Mouse (Mus musculus): ENCODE data around the gene Nutf2. TPM values are rescaled to one million over a fixed set of nuclear protein-coding genes. Genes with fewer than 3 reads are reported as not detected.

Gene Nutf2
- polyA plus RNA-seq (2012; ENCODE audit: insufficient read depth, low replicate concordance) = 5.8 and 51.6 TPM in 2 replicates

DNA sequence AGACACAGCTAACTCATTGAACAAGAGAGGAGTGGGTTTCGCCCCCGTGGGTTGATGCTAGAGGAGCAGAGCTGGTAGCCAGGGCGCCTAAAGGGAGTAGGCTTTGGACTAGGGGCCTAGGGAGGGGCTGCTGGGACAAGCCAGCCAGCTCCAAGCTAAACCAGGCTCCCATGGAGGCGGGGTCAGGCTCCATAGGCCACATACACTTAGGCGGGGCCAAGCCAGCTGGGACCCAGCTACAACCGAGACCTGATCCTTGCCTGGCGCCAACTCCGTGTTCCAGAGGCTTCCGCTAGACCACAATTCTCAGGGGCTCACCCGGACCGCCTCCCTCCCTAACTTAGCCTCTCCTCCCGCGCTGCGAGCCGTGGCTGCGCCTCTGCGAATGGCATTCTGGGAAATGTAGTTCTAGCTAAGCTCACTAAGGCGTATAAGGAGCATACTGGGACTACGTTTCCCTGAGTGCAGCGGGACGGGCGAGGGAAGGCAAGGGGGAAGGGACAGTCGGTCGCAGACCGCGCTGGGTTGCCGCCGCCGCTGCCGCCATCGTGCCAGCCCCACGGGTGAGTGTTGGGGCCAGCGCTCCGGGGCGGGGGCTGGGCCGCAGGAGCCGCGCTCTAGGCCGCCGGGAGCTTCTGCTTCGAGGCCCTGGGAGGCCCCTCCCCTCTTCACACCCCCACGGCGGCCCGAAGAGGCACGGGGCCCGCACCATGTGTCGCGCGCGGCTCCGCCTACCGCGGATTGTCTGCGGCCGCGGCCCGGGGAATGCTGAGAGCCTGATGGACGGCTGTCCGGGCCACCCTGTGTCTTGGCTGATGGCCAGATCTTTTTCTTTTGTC is at the start of gene Nutf2:
Nutf2 (plus strand) TSS at position 438 of the 839 bp plus-strand sequence.
- Histone ChIP-seq H3K4me1 (peaks cover 87% of the 10 kb centered on the region), H3K4me3 (replicated peaks) (peak within 1 kb of the TSS; percentile 98), H3K27me3 (replicated peaks) (no peaks in the 10 kb centered on the region), H3K36me3 (replicated peaks; ENCODE audit: low read length) (peaks cover 32% of the 10 kb centered on the region), H3K9me3 (no peaks in the 10 kb centered on the region)
- TF ChIP-seq FLI1 (IDR thresholded peaks at IDR 0.05; ENCODE audit: low read length) (no peak; the same call in 1 of the 2 replicates), GATA1 (IDR thresholded peaks at IDR 0.05; ENCODE audit: borderline replicate concordance, low read length) (no peak)

DNA sequence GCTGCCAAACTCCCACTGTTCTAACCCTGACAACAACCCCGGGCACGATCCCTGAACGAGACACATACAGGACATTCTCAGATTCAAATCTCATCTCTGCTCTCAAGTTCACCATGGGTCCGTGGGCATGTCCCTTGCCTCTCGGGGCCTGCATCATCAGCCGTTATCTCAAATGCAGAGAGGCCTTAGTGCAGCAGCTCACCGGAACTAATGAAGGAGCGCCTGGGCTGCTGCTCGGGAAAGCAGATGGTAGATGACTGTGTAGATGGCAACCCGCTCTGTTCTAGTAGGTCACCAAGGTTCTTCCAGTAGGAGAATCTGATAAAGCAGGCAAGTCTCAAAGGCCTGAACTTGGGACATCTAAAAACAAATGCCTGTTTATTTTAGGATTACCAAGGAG is 49.3 kb upstream of the Nutf2 start:
- Histone ChIP-seq H3K4me1 (peaks cover 89% of the 10 kb centered on the region), H3K27me3 (replicated peaks) (no peaks in the 10 kb centered on the region), H3K9me3 (no peaks in the 10 kb centered on the region), H3K36me3 (replicated peaks; ENCODE audit: low read length) (peaks cover 83% of the 10 kb centered on the region), H3K4me3 (replicated peaks) (peak overlapping the region; percentile 64)
- TF ChIP-seq GATA1 (IDR thresholded peaks at IDR 0.05; ENCODE audit: borderline replicate concordance, low read length) (no peak), FLI1 (IDR thresholded peaks at IDR 0.05; ENCODE audit: low read length) (no peak)

DNA sequence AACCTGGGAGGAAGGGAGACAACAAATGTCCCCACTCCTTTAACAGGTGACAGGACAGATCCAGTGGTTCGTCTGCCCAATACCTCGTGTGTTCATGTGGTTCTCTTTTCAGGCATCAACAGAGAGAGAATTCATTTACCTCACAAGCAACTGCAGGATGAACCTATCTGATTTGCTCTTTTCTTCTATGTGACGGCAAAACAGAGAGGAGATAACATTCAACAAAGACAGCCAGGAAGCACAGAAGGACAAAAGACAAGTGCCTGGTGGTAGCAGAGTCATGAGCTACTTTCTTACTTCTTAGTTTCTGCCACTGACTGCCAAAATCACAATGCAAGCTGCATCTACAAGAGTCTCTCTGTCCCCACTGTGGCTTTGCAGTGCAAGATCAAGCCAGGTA is 48.8 kb upstream of the Nutf2 start:
- H3K4me3 ChIP-seq (replicated peaks) = peak overlapping the region; percentile 31
- H3K36me3 ChIP-seq (replicated peaks; ENCODE audit: low read length) = peaks cover 81% of the 10 kb centered on the region
- H3K9me3 ChIP-seq = no peaks in the 10 kb centered on the region
- peaks cover 88% of the 10 kb centered on the region for H3K4me1 ChIP-seq
- TF ChIP-seq FLI1 (IDR thresholded peaks at IDR 0.05; ENCODE audit: low read length) = no peak
- no peak for TF ChIP-seq GATA1 (IDR thresholded peaks at IDR 0.05; ENCODE audit: borderline replicate concordance, low read length)
- no peaks in the 10 kb centered on the region for H3K27me3 ChIP-seq (replicated peaks)

DNA sequence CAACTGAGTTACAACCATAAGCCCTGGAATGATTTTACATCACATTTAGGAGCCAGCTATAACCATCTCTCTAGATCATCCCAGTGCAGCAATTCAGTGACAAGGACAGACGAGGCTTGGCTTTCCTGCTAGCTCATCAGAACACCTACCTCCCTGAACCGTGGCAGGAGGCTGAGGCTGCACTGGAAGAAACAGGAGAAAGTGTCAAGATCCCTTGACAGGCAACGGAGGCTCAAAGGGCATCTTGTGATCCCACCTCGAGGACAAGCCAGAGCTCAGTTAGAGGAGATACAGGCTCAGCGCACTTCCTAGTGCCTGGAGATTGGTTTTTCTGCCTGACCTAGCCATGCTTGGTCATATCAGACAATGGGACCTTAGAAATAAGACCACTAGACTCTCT is 47.9 kb upstream of the Nutf2 start:
- Histone ChIP-seq H3K36me3 (replicated peaks; ENCODE audit: low read length) (peaks cover 80% of the 10 kb centered on the region), H3K4me3 (replicated peaks) (no peak overlapping the region), H3K27me3 (replicated peaks) (no peaks in the 10 kb centered on the region), H3K9me3 (no peaks in the 10 kb centered on the region), H3K4me1 (peaks cover 87% of the 10 kb centered on the region)
- TF ChIP-seq FLI1 (IDR thresholded peaks at IDR 0.05; ENCODE audit: low read length) = no peak
- no peak for TF ChIP-seq GATA1 (IDR thresholded peaks at IDR 0.05; ENCODE audit: borderline replicate concordance, low read length)

DNA sequence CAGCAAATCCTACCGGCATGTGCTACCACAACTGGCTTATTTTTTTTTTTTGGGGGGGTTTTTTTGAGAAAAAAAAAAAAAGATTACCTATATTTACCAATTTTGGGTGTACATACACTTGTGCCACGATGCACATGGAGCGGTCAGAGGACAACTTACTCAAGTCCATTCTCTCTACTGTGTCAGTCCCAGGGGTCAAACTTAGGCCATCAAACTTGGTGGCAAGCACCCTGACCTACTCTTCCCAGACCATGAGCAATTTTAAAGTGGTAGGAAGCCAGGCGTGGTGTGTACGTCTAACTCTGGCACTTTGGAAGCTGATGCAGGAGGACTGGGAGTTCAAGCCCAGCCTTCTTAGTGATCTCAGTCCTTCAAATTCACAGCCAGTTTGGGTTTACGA is 47.1 kb upstream of the Nutf2 start:
- TF ChIP-seq FLI1 (IDR thresholded peaks at IDR 0.05; ENCODE audit: low read length) (no peak), GATA1 (IDR thresholded peaks at IDR 0.05; ENCODE audit: borderline replicate concordance, low read length) (no peak)
- peaks cover 80% of the 10 kb centered on the region for H3K36me3 ChIP-seq (replicated peaks; ENCODE audit: low read length)
- no peak overlapping the region for H3K4me3 ChIP-seq (replicated peaks)
- H3K27me3 ChIP-seq (replicated peaks) = no peaks in the 10 kb centered on the region
- H3K9me3 ChIP-seq = no peaks in the 10 kb centered on the region
- H3K4me1 ChIP-seq = peaks cover 87% of the 10 kb centered on the region

DNA sequence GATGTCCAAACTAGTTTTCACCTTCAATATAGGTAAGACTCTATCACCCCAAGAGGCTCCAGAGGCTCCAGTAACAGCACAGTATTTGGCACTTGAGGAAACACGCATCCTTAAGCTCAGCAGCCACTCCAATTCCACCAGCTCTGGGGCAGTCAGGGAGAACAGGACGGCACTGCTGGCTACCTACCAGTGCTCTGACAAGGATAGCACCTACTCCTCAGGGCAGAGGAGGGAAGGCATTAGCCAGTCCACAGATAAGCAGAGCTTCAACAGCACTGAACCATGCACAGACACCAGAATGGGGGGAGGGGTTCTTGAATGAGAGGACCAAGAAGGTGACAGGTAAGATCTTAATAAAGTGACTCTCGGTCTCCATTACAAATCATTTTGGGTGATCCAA is 40.7 kb upstream of the Nutf2 start:
- Histone ChIP-seq H3K4me1 (peaks cover 87% of the 10 kb centered on the region), H3K27me3 (replicated peaks) (no peaks in the 10 kb centered on the region), H3K9me3 (no peaks in the 10 kb centered on the region), H3K4me3 (replicated peaks) (peak overlapping the region; percentile 40), H3K36me3 (replicated peaks; ENCODE audit: low read length) (peaks cover 83% of the 10 kb centered on the region)
- no peak for TF ChIP-seq FLI1 (IDR thresholded peaks at IDR 0.05; ENCODE audit: low read length)

DNA sequence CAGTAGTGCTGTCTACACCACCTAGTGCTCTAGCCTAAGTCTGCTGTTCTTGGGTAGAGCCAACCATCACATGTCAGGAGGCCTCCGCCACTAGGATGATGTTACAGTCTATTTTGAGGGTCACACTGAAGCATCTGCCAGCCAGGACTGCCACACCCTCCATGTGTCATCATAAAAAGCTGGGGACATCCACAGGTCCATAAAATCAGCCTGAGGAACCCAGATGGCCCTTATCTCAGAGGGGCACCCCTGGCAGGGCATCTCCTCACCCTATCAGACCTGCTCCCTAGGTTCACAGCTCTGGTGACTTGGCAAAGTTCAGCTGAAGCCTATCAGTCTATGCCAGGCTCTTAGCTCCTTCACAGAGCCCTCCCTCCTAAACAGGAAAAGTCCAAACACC is 39.5 kb upstream of the Nutf2 start:
- Histone ChIP-seq H3K4me1 (peaks cover 90% of the 10 kb centered on the region), H3K36me3 (replicated peaks; ENCODE audit: low read length) (peaks cover 85% of the 10 kb centered on the region), H3K9me3 (no peaks in the 10 kb centered on the region), H3K27me3 (replicated peaks) (no peaks in the 10 kb centered on the region), H3K4me3 (replicated peaks) (peak overlapping the region; percentile 83)
- TF ChIP-seq FLI1 (IDR thresholded peaks at IDR 0.05; ENCODE audit: low read length) = no peak

DNA sequence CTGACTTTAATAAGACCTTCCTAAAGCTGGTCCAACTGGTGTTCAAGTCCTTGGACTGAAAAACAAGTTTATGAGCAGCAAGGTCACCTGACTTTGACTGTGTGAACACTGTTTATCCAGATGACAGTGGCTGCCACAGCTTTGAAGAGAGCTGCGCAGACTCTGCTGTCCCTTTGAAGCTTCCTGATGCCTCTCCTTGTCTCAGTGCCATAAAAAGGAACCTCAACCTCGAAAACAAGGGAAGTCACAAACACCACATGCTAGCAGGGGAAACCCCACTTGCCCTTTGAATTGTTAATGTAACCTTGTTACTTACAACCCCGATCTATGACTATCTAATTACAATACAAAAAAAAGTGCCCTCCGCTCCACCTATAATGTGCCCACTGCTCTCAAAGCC is 34.9 kb upstream of the Nutf2 start:
- no peaks in the 10 kb centered on the region for H3K27me3 ChIP-seq (replicated peaks)
- no peaks in the 10 kb centered on the region for H3K9me3 ChIP-seq
- TF ChIP-seq GATA1 (IDR thresholded peaks at IDR 0.05; ENCODE audit: borderline replicate concordance, low read length) = no peak
- TF ChIP-seq FLI1 (IDR thresholded peaks at IDR 0.05; ENCODE audit: low read length) = no peak
- H3K36me3 ChIP-seq (replicated peaks; ENCODE audit: low read length) = peaks cover 48% of the 10 kb centered on the region
- H3K4me1 ChIP-seq = peaks cover 65% of the 10 kb centered on the region
- H3K4me3 ChIP-seq (replicated peaks) = peak overlapping the region; percentile 96

DNA sequence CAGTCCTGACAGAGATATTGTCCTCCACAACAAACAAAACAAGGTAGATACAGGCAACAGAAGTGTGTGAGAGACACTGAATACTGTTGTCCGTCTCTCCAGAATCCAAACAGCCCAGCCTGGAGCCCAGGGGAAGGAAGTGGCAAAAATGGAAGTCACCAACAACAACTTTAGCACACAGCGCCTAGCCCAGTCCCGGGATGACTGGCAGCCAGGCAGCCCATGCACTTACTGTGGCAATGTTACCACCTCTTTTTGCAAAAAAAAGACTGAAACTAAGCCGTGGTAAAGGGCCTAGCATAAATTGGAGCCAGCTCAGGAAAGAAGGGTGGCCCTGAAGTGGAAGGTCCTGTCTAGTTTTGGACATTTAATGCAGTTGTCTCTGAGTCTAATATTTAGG is 34.0 kb upstream of the Nutf2 start:
- peaks cover 40% of the 10 kb centered on the region for H3K36me3 ChIP-seq (replicated peaks; ENCODE audit: low read length)
- no peaks in the 10 kb centered on the region for H3K27me3 ChIP-seq (replicated peaks)
- peaks cover 56% of the 10 kb centered on the region for H3K4me1 ChIP-seq
- TF ChIP-seq FLI1 (IDR thresholded peaks at IDR 0.05; ENCODE audit: low read length) = no peak
- no peak for TF ChIP-seq GATA1 (IDR thresholded peaks at IDR 0.05; ENCODE audit: borderline replicate concordance, low read length)
- no peaks in the 10 kb centered on the region for H3K9me3 ChIP-seq
- H3K4me3 ChIP-seq (replicated peaks) = peak overlapping the region; percentile 96
